Mouse (Mus musculus) brain, embryonic 14.5 days (tissue): ENCODE measurements around the gene Dtx2. TPM values are rescaled to one million over a fixed set of nuclear protein-coding genes. Genes with fewer than 3 reads are reported as not detected.
"Not testable (repeated sequence)": the region's sequence is repeated elsewhere in the genome, so short reads cannot be mapped to it uniquely, and the experiment has no call there.

Experiments used
- DNase-seq: peaks from one replicate; pipeline ENCODE4 v3.0.0-alpha.2; 2011; ENCODE audit warnings: low read depth
- CTCF ChIP-seq: fragments of 200-500 bp; IDR thresholded peaks from 2 replicates; pipeline ENCODE4 v1.5.1; 2012; ENCODE audit warnings: inconsistent platforms, mild to moderate bottlenecking, moderate library complexity, borderline replicate concordance; ENCODE audit not compliant: insufficient read depth, insufficient read length; ENCODE audit errors: extremely low read depth
- POLR2A ChIP-seq: fragments of 200-500 bp; IDR thresholded peaks from 2 replicates; pipeline ENCODE4 v1.6.1; 2012; ENCODE audit warnings: mild to moderate bottlenecking, inconsistent platforms, borderline replicate concordance; ENCODE audit not compliant: poor library complexity, insufficient read depth, insufficient read length, severe bottlenecking; ENCODE audit errors: extremely low read depth
- polyA plus RNA-seq: library from polyadenylated mRNA; depleted of rRNA; stranded (reverse); fragments of >200 nt; gene quantifications from 2 replicates; pipeline ENCODE4 v1.2.3, GENCODE M21; 2012

Dtx2 gene
- polyA plus RNA-seq, 1 experiment = 26.7 TPM

DNA sequence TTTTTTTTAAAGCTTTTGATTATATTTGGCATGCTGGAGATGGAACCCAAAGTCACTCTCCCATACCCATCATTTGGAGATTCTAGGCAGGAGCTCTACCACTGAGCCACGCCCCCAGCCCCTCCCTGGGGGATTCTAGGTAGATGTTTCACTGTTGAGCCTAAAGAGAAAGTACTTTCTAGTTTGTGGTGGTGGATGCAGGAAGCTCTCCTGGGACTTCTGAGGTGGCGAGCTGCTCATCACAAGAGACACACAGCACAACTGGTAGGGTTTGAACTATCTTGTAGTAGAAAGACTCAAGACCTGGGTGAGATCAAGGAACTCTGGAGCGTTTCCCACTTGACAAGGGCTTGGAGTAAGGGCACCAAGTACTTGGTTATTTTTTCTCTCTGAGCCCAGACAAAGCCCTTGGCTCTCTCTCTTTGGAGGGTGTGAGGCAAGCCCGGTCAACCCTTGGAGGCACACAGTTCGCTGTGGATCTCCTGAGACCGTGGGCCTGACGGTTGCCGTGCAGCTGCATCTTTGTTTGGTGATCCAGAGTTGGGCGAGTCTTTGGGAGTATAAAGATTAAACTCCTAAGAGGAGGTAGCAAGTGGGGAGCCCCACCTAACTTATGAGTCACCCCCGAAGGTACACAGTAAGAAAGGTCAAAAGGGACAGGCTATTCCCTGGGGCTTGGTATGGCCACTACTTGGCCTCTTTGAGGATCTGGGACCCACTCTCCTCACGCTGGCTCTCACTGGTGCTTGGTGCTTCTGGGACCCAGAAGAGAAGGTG lies 59.9 kb downstream of the Dtx2 start, which contains the start of gene Upk3bl:
Gene Upk3bl, plus strand, starts transcription at position 192 of the 777 bp plus-strand sequence.
- DNase-seq = no peak
- TF ChIP-seq CTCF (no peak), POLR2A (no peak)

DNA sequence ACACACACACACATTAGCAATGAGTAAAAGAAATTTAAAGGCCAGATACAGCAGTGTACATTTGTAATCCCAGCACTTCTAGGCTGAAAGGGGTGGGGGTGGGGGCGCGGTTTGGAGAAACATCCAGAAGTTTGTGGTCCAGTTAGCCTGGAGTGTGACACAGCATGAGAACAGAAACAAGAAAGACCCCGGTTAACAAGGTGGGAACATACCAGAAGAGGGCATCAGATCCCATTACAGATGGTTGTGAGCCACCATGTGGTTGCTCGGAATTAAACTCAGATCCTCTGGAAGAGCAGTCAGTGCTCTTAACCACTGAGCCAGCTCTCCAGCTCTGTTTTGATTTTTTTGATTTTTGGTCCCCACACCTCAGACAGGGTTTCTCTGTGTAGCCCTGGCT lies 61.5 kb downstream of the Dtx2 start:
- TF ChIP-seq POLR2A (no peak), CTCF (no peak)
- no peak for DNase-seq

DNA sequence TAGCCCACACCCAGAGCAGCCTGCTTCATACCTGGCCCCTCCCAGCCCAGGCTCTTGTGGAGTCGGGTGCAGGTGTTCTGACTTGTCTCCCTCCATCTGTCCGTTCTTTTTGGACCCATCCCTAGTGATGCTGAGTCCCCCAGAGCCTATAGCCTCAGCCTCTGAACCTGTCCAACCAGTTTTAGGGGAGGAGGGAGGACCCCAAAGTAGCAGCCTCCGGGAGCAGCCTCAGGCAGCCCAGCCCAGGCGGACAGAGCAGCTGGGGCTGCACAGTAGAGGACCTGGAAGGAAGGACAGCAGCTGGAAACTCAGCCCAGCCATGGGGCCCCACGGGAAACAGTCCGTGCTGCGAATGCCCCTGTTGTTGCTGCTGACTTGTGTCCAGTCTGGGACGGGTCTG lies 62.5 kb downstream of the Dtx2 start:
- DNase-seq = no peak
- TF ChIP-seq CTCF = no peak
- TF ChIP-seq POLR2A = no peak

DNA sequence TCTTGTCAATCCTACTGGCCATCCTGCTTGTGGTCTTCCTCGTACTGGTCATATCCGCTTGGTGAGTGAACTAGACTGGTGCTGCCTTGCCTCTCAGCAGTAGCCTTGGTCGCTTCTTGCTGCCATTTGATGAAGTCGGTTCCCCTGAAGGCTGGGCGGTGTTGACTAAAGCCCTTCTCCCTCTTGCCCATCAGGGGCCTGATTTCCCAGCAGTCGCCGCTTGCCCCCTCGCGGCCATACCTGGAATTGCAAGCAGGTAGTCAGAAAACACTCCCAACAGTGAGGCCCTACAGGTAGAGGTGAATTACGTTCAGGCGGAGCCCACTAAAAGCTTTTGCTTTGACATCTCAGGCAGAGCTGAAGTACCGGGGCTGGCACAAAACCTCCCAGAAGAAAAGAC lies 67.0 kb downstream of the Dtx2 start:
- peak; percentile 73 for DNase-seq
- peak; percentile 96 for TF ChIP-seq CTCF
- no peak for TF ChIP-seq POLR2A

DNA sequence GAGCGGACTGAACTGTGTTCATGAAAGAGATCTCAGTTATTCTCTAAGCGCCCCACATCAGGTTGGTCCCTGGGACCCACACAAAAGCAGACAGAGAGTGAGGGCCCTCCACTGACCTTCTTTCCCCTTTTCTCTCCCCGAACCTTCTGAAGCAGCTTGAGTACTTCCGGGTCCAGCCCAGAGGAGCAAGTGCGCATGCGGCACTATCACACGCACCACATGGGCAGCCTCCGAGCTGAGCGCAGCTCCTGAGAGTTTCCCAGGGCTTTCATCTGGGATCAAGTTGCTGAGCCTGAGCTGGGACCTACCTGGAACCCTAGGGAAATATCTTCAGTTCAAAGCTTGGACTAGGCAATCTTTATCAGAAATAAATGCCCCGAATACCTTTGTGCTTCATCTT lies 69.3 kb downstream of the Dtx2 start:
- TF ChIP-seq POLR2A (no peak), CTCF (no peak)

DNA sequence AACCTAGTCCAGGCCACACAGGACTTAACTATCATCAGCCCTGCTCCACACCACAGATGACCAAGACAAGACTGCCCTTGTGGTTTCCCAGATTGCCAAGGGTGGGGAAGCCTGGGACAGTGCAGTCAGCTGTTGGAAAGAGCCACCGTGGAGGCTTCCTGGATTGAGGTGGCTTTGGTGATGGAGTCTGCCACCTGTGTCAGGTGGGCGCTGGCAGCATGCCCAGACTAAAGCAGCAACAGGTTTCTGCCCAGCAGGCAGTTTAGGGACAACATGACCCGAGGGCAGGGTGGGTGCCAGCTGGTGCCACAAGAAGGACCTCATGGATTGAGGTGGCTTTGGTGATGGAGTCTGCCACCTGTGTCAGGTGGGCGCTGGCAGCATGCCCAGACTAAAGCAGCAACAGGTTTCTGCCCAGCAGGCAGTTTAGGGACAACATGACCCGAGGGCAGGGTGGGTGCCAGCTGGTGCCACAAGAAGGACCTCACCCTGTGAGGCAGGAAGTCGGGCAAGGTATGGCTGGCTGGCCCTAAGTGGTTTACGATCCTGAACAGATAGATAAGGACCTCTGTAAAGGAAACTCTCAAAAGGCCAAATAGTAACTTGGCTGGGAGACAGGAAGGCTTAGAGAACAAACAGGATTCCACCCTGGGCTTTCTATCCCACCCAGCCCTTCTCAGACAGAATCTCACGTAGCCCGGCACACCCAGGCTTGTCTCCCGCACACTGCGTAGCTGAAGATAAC lies 72.0 kb downstream of the Dtx2 start:
- not testable (repeated sequence) for DNase-seq

More for the DNA sequence above, 69.3 kb downstream of the Dtx2 start:
- DNase-seq = no peak

DNA sequence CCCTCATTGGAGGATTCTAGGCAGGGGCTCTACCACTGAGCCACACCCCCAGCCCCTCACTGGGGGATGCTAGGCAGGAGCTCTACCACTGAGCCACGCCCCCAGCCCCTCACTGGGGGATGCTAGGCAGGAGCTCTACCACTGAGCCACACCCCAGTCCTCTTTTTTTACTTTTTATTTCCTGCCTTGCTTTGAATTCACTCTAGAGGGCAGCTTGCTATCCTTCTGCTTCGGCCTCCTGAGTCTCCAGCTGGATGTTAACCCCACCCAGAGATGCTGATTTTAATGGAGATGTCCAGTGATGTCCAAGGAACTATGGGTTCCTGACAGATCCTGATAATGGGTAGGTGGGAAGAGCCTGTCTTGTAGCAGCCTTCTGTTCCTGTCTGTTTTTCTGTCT lies 74.8 kb downstream of the Dtx2 start:
- TF ChIP-seq CTCF = no peak
- no peak for TF ChIP-seq POLR2A
- DNase-seq = no peak

DNA sequence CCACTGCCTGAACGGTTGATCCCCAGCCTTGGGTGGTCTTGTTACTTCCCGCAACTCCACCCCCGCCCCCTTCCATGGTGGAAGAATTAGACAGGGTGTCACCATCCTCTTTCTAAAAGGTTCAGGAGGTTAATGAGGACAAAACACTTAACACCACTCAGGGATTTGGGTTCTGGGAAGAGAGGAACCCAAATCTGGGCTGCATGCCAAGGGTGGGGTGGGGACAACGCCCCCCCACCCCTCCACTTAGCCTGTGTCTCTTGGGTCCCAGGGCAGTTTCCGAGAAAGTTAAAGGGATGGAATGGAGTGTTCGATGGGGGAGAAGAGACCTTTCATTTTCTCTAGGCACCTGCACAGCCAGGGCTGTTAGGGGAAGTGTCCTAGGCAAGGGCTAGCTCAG lies 78.5 kb downstream of the Dtx2 start:
- TF ChIP-seq CTCF (no peak), POLR2A (no peak)
- DNase-seq = no peak

DNA sequence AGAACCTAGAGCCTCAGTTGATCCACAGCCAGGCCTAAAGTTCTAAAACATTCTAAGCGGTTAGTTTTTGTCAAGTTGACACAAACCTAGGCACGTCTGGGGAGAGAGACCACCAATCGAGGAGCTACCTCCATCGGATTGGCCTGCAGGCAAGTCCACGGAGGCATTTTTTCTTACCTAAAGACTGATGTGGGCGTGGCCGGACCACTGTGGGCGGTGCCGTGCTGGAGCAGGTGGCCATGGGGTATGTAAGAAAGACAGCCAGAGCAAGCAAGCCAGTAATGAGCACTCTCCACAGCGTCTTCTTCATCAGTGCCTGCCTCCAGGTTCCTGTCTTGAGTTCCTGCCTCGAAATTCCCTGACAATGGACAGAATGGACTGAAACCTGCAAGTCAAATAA lies 78.9 kb downstream of the Dtx2 start:
- no peak for DNase-seq

DNA sequence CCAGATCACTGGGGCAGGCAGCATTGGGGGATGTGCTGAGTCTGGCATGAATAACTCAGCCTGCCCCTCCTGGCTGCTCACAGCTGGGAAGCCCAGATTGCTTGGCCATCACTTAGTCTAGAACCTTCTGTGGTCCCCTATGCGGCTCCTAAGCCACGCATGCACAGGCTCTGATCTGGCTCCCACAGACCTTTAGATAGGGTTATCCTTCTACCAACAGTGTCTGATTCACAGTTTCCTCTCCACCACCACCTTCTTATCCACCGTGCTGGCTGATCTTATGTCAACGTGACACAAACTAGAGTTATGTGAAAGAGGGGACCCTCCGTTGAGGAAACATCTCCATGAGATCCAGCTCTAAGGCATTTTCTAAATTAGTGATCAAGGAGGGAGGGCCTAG lies 80.5 kb downstream of the Dtx2 start:
- DNase-seq = no peak
- TF ChIP-seq CTCF (no peak), POLR2A (no peak)

More for the DNA sequence above, 78.9 kb downstream of the Dtx2 start:
- TF ChIP-seq CTCF (no peak), POLR2A (no peak)

DNA sequence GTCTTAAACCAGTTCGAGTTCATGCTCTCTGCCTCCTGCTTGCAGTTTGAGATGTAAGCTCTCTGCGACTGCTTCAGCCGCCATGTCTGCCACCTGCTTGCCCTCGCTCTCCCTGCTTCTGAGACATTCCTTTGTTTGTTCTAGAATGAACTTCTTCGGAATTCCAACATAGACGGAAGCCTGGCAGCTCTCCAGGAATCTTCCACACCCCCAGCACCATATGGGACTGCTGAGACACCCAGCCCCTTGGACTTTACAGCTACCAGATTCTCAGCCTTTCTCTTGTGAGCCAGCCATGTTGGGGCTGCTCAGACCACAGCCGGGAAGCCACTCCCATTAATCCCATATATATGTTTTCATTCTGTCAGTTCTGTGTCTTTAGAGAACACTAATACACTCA lies 81.7 kb downstream of the Dtx2 start:
- peak; percentile 61 for DNase-seq
- TF ChIP-seq CTCF (no peak), POLR2A (no peak)
